Mouse (Mus musculus) heart, embryonic 15.5 days (tissue): ENCODE data around the gene Prmt7. TPM values are rescaled to one million over a fixed set of nuclear protein-coding genes. Genes with fewer than 3 reads are reported as not detected.

ENCODE experiments used
- ATAC-seq: fragments of 200-750 bp; cut with Nextera tagmentation; replicated peaks from 2 replicates; pipeline ENCODE4 v1.8.0; 2017; ENCODE audit warnings: low read depth, moderate TSS enrichment; ENCODE audit not compliant: insufficient number of reproducible peaks, insufficient read depth, low FRiP score
- H3K27ac ChIP-seq: fragments of 300-500 bp; sonication (generic); 2 replicates; pipeline ENCODE4 v1.5.1; 2015; ENCODE audit warnings: mild to moderate bottlenecking, inconsistent platforms
- H3K27me3 ChIP-seq: fragments of 300-500 bp; sonication (generic); 2 replicates; pipeline ENCODE4 v1.6.1; 2015; ENCODE audit warnings: inconsistent platforms
- H3K36me3 ChIP-seq: fragments of 300-500 bp; sonication (generic); 2 replicates; pipeline ENCODE4 v1.6.1; 2015; ENCODE audit warnings: mild to moderate bottlenecking, inconsistent platforms
- H3K4me1 ChIP-seq: fragments of 300-500 bp; sonication (generic); replicated peaks from 2 replicates; pipeline ENCODE4 v1.6.1; 2015; ENCODE audit warnings: inconsistent platforms
- H3K4me2 ChIP-seq: fragments of 300-500 bp; sonication (generic); 2 replicates; pipeline ENCODE4 v1.6.1; 2015; ENCODE audit warnings: inconsistent platforms, mild to moderate bottlenecking, moderate library complexity
- H3K4me3 ChIP-seq: fragments of 300-500 bp; sonication (generic); 2 replicates; pipeline ENCODE4 v1.5.1; 2015; ENCODE audit warnings: mild to moderate bottlenecking, inconsistent platforms
- H3K9ac ChIP-seq: fragments of 300-500 bp; sonication (generic); 2 replicates; pipeline ENCODE4 v1.6.1; 2015; ENCODE audit warnings: mild to moderate bottlenecking, inconsistent platforms
- H3K9me3 ChIP-seq: fragments of 300-500 bp; sonication (generic); replicated peaks from 2 replicates; pipeline ENCODE4 v1.6.1; 2016; ENCODE audit warnings: inconsistent platforms
- WGBS: fragments of 180-500 bp; shearing (Covaris S2); methylation state at CpG from one replicate; pipeline ENCODE4 v1.1.7; 2015; ENCODE audit warnings: mixed read lengths; 5-methylcytosine and 5-hydroxymethylcytosine counted together
- polyA plus RNA-seq: library from polyadenylated mRNA; unstranded; fragments of >200 nt; fragmentation: Nextera tagmentation; extraction: Ambion mirVana; gene quantifications from 2 replicates; pipeline ENCODE4 v1.2.1, GENCODE M21; 2015

The Prmt7 gene
- polyA plus RNA-seq, 1 experiment from 2014 or later = 28.0 TPM

DNA sequence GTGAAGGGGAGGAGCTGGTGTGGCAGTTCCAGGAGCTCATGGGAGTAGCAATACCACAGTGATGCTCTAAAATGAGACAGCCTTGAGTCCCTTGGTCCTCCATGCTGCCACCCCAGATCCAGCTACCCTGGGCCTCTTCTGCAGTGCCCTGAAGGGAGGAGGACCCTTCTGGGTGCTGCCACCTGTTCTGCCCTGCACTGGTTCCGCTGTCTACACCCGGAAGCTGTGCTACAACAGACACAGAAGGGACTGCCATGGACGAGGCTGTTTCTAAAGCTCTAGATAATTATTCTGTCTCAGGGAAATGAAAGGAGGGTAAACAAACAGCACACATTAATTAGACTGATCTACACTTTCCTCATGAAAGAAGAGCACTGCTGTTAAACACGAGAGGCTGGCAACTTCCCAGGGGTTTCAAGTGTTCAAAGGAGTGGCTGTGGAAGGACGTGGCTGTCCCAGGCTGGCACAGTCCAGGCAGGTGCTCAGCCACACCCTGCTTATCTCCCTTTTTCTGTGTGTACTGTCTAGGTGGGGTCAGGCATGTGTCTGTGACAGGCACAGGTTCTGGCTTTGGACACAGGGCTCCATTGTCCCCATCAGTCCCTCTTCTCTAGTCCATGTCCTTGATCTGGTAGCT, 58.1 kb downstream of the Prmt7 start:
- 53% methylated on average over 5 of the region's 5 CpGs for WGBS
- H3K9ac ChIP-seq = no peak overlapping the region

DNA sequence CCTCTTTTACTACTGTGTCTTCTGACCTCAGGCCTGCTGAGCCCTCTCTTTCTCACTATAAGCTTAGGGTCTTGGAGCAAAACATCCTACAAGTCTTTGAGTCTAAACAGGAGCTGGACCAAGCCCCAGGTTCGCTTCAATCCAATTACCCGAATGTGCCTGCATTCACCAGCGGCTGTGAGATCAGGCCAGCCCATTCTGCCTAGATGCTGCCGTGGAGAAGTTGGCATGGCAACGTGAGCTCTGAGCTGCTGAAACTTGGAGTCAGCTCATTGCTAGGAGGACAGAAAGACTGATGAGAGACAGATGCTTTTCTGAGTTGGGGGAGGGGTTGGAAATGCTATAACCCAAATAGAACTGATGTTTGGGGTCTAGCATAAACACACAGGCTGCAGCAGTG, 60.1 kb downstream of the Prmt7 start:
- Histone ChIP-seq H3K4me3 (no peak overlapping the region), H3K9me3 (no peaks in the 10 kb centered on the region), H3K4me1 (peaks cover 43% of the 10 kb centered on the region), H3K27ac (peak overlapping the region; percentile 60), H3K27me3 (no peaks in the 10 kb centered on the region), H3K36me3 (no peaks in the 10 kb centered on the region), H3K4me2 (no peak overlapping the region), H3K9ac (no peak overlapping the region)
- WGBS = 38% methylated on average over 5 of the region's 5 CpGs
- no peak for ATAC-seq

More for the DNA sequence above, 58.1 kb downstream of the Prmt7 start:
- ATAC-seq = peak; percentile 48; the same call in 1 of the 2 replicates
- Histone ChIP-seq H3K4me1 (peaks cover 43% of the 10 kb centered on the region), H3K27me3 (no peaks in the 10 kb centered on the region), H3K36me3 (no peaks in the 10 kb centered on the region), H3K4me2 (no peak overlapping the region), H3K9me3 (no peaks in the 10 kb centered on the region), H3K4me3 (no peak overlapping the region), H3K27ac (no peak overlapping the region)

DNA sequence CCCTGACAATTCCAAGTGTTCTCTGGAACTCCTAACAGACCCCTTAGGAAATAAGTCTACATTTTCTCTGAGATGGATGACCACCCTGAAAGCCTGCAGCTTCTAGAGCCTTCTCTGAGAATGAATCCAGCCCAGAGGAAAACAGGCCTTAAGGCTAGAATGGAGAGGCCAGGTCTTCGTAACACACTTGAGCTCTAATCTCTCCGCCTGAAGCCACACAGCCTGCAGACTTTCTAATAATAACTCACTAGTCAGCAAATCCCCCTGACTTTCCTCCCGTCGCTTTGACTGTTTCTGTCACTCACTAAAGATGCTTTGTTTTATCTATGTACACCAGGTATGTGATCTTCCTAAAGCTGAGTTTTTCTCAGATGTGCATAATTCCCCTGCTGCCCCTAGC, 60.6 kb downstream of the Prmt7 start:
- H3K27me3 ChIP-seq = no peaks in the 10 kb centered on the region
- peaks cover 43% of the 10 kb centered on the region for H3K4me1 ChIP-seq
- WGBS = 24% methylated on average over 4 of the region's 4 CpGs
- H3K4me3 ChIP-seq = no peak overlapping the region
- H3K9ac ChIP-seq = no peak overlapping the region
- H3K27ac ChIP-seq = peak overlapping the region; percentile 60
- H3K36me3 ChIP-seq = no peaks in the 10 kb centered on the region
- no peak for ATAC-seq
- no peak overlapping the region for H3K4me2 ChIP-seq
- no peaks in the 10 kb centered on the region for H3K9me3 ChIP-seq

- WGBS = 79% methylated on average over 3 of the region's 3 CpGs
- H3K4me1 ChIP-seq = peaks cover 43% of the 10 kb centered on the region
Measured at GRCm38 (mm10) chr8:106273468-106273867, 62.7 kb downstream of the Prmt7 start.

DNA sequence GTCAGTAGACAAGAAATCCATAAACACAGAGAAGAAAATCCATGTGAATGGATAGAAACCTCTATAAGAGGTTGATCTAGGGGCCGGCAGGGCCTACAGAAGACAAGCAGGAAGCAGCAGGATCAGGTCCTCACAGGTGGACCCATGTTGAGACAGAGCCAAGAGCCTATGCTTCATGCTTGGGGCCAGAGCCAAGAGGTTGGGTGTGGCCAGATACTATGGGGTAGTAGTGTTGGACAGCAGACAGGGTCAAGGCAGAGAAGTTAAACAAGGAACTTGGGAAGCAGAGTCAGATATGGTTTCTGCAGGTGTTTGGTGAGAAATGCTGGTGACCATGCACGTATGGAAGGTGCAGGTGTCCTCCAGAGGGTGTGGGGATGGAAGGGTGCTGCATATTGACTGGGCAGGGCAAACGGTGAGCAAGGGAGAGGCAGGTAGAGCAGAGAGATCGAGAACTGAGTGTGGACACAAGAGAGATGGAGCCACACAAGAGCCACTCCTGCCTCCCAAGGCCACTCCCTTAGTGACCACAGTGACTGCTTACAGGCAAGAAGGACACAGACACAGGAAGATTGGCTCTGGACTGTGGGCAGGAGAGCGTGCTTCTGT, 66.1 kb downstream of the Prmt7 start:
- no peak overlapping the region for H3K4me2 ChIP-seq
- H3K4me3 ChIP-seq = no peak overlapping the region
- ATAC-seq = no peak
- 87% methylated on average over 5 of the region's 5 CpGs for WGBS
- H3K9me3 ChIP-seq = no peaks in the 10 kb centered on the region
- H3K27me3 ChIP-seq = no peaks in the 10 kb centered on the region
- no peak overlapping the region for H3K9ac ChIP-seq
- no peaks in the 10 kb centered on the region for H3K36me3 ChIP-seq
- H3K4me1 ChIP-seq = peaks cover 21% of the 10 kb centered on the region
- H3K27ac ChIP-seq = no peak overlapping the region

More at GRCm38 (mm10) chr8:106273468-106273867, 62.7 kb downstream of the Prmt7 start:
- no peak overlapping the region for H3K9ac ChIP-seq
- ATAC-seq = no peak
- H3K27ac ChIP-seq = no peak overlapping the region
- no peaks in the 10 kb centered on the region for H3K27me3 ChIP-seq
- H3K36me3 ChIP-seq = no peaks in the 10 kb centered on the region
- no peak overlapping the region for H3K4me2 ChIP-seq
- no peaks in the 10 kb centered on the region for H3K9me3 ChIP-seq
- no peak overlapping the region for H3K4me3 ChIP-seq

DNA sequence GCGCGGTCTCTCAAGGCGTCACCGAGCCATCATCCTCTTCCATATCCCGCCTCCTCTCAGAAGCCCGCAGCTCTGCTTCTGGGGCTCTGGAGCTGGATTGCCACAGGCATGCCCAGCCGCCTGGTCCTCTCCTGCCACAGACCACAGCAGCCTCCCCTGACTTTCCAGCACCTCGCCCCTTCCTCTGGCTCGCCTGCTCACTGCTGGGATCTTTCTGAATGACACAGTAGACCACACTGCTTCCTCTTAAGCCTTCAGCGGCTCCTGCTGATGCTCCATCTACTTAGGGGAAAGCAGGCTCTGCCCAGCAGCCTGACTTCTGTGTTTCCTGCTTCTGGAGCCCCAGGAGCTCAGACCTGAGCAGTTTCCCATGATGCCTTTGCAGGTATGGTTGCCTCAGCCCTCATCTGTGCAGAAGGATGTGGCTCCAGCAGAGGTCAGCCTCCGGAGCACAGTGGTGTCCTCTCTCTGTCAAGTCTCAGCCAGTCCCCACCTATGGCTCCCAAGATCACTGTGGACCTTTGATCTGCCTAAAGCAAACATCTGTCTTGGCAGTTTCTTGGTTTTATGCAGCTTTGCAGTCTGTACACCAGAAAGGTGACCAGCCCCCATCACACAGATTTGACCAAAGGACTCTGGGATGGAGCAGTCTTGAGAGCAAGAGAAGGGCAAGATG, 67.8 kb downstream of the Prmt7 start:
- H3K27ac ChIP-seq = no peak overlapping the region
- WGBS = 75% methylated on average over 11 of the region's 11 CpGs

DNA sequence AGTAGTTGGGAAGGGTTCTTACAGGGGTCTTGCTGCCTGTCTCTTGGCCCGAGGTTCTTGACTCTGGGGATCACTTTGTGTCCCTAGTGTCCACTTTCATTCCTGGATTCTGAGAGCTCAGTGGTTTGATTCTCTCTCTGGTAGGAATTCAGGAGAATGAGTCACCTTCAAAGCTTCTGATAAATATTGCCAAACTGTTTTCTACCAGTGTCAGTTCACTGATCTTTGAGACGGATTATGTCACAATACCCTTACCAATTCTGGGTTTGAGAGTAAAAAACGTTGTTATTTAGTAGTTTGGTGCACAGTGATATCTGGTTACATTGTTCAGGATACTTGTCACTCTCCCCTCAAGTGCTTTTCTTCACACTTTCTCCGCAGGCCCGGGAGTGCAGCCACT, 69.4 kb downstream of the Prmt7 start:
- Histone ChIP-seq H3K4me2 (no peak overlapping the region), H3K4me1 (0 out of 2 replicates have a peak, but pooled peaks cover 9% of the 10 kb centered on the region), H3K27me3 (no peaks in the 10 kb centered on the region), H3K4me3 (no peak overlapping the region), H3K27ac (no peak overlapping the region), H3K9ac (no peak overlapping the region), H3K36me3 (no peaks in the 10 kb centered on the region), H3K9me3 (no peaks in the 10 kb centered on the region)
- no peak for ATAC-seq
- 29% methylated on average over 5 of the region's 5 CpGs for WGBS

More for the DNA sequence above, 67.8 kb downstream of the Prmt7 start:
- H3K4me3 ChIP-seq = no peak overlapping the region
- H3K4me2 ChIP-seq = no peak overlapping the region
- 0 out of 2 replicates have a peak, but pooled peaks cover 9% of the 10 kb centered on the region for H3K4me1 ChIP-seq
- no peak overlapping the region for H3K9ac ChIP-seq
- no peaks in the 10 kb centered on the region for H3K36me3 ChIP-seq
- H3K9me3 ChIP-seq = no peaks in the 10 kb centered on the region
- ATAC-seq = no peak
- no peaks in the 10 kb centered on the region for H3K27me3 ChIP-seq

DNA sequence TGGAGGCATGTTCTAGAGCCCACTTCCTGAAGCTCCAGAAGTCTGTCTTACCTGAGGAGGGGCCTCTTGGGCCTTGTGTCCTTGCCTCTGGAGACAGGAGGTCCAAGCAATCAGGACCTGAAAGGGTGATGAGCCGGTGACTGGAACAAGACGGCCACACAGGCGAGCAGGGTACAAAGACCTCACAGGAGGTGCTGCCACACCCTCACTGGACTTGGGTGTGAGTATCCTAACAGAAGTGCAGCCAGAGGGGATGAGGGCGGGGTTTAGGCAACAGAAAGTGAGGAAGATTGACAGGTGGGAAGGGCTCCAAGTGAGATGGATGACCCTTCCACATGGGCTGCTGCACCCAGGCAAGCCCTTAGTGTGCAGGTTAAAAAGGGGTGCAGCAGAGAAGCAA, 70.1 kb downstream of the Prmt7 start:
- Histone ChIP-seq H3K4me2 (no peak overlapping the region), H3K4me1 (0 out of 2 replicates have a peak, but pooled peaks cover 9% of the 10 kb centered on the region), H3K4me3 (no peak overlapping the region), H3K9me3 (no peaks in the 10 kb centered on the region), H3K9ac (no peak overlapping the region), H3K36me3 (no peaks in the 10 kb centered on the region), H3K27me3 (no peaks in the 10 kb centered on the region), H3K27ac (no peak overlapping the region)
- WGBS = 57% methylated on average over 4 of the region's 4 CpGs
- ATAC-seq = no peak

- 55% methylated on average over 2 of the region's 2 CpGs for WGBS
- Histone ChIP-seq H3K27me3 (no peaks in the 10 kb centered on the region), H3K9ac (no peak overlapping the region), H3K4me1 (no peaks in the 10 kb centered on the region), H3K36me3 (no peaks in the 10 kb centered on the region), H3K27ac (no peak overlapping the region), H3K9me3 (no peaks in the 10 kb centered on the region), H3K4me2 (no peak overlapping the region), H3K4me3 (no peak overlapping the region)
- no peak for ATAC-seq
Measured at GRCm38 (mm10) chr8:106287445-106287844, 76.7 kb downstream of the Prmt7 start.

GRCm38 (mm10) chr8:106288732-106289131, 78.0 kb downstream of the Prmt7 start:
- H3K36me3 ChIP-seq = no peaks in the 10 kb centered on the region
- H3K4me3 ChIP-seq = no peak overlapping the region
- no peak for ATAC-seq
- 24% methylated on average over 3 of the region's 3 CpGs for WGBS
- no peaks in the 10 kb centered on the region for H3K4me1 ChIP-seq
- no peak overlapping the region for H3K9ac ChIP-seq
- H3K4me2 ChIP-seq = no peak overlapping the region
- no peaks in the 10 kb centered on the region for H3K9me3 ChIP-seq
- no peak overlapping the region for H3K27ac ChIP-seq
- H3K27me3 ChIP-seq = no peaks in the 10 kb centered on the region

GRCm38 (mm10) chr8:106289464-106289863, 78.7 kb downstream of the Prmt7 start:
- Histone ChIP-seq H3K27ac (no peak overlapping the region), H3K36me3 (no peaks in the 10 kb centered on the region), H3K4me1 (no peaks in the 10 kb centered on the region), H3K4me2 (no peak overlapping the region), H3K9ac (no peak overlapping the region), H3K27me3 (no peaks in the 10 kb centered on the region), H3K9me3 (no peaks in the 10 kb centered on the region), H3K4me3 (no peak overlapping the region)
- WGBS = 53% methylated on average over 7 of the region's 7 CpGs
- ATAC-seq = no peak
